Mouse (Mus musculus): ENCODE measurements around the gene Tmem95. TPM values are rescaled to one million over a fixed set of nuclear protein-coding genes. Genes with fewer than 3 reads are reported as not detected.
"Not testable (repeated sequence)": the region's sequence is repeated elsewhere in the genome, so short reads cannot be mapped to it uniquely, and the experiment has no call there.

The Tmem95 gene
- polyA plus RNA-seq, 1 experiment from 2014 or later = 0.38 TPM

GRCm38 (mm10) chr11:69919053-69919452 is 41.2 kb upstream of the Tmem95 start:
- Histone ChIP-seq H3K27me3 (replicated peaks; ENCODE audit: control insufficient read depth, insufficient read depth, low read length) (no peaks in the 10 kb centered on the region), H3K27ac (ENCODE audit: low read depth) (peak overlapping the region; percentile 91; the same call in 1 of the 2 replicates), H3K36me3 (ENCODE audit: control insufficient read depth, insufficient read depth, low read length) (peaks cover 49% of the 10 kb centered on the region), H3K4me3 (ENCODE audit: low read depth, low read length) (peak overlapping the region; percentile 86), H3K4me1 (replicated peaks; ENCODE audit: control insufficient read depth, insufficient read depth, low read length) (peaks cover 21% of the 10 kb centered on the region), H3K4me2 (ENCODE audit: low read length) (peak overlapping the region; percentile 90), H3K9ac (ENCODE audit: low read length) (peak overlapping the region; percentile 98; the same call in 1 of the 2 replicates), H3K9me3 (ENCODE audit: control insufficient read depth, low read length) (no peaks in the 10 kb centered on the region)
- ATAC-seq (replicated peaks; ENCODE audit: low FRiP score, low TSS enrichment, low read depth) = no peak
- no peak for DNase-seq (ENCODE audit: low spot score)
- 83% methylated on average over 9 of the region's 9 CpGs for WGBS

GRCm38 (mm10) chr11:69918118-69918517 is 40.3 kb upstream of the Tmem95 start:
- no peak for ATAC-seq (replicated peaks; ENCODE audit: low FRiP score, low TSS enrichment, low read depth)

GRCm38 (mm10) chr11:69917379-69917948 is 39.6 kb upstream of the Tmem95 start:
- 85% methylated on average over 8 of the region's 8 CpGs for WGBS
- peaks cover 21% of the 10 kb centered on the region for H3K4me1 ChIP-seq (replicated peaks; ENCODE audit: control insufficient read depth, insufficient read depth, low read length)
- ATAC-seq (replicated peaks; ENCODE audit: low FRiP score, low TSS enrichment, low read depth) = no peak

More at GRCm38 (mm10) chr11:69918118-69918517, 40.3 kb upstream of the Tmem95 start:
- no peaks in the 10 kb centered on the region for H3K27me3 ChIP-seq (replicated peaks; ENCODE audit: control insufficient read depth, insufficient read depth, low read length)
- 83% methylated on average over 5 of the region's 5 CpGs for WGBS
- no peak overlapping the region for H3K27ac ChIP-seq (ENCODE audit: low read depth)
- no peak for DNase-seq (ENCODE audit: low spot score)
- H3K9ac ChIP-seq (ENCODE audit: low read length) = no peak overlapping the region
- H3K4me3 ChIP-seq (ENCODE audit: low read depth, low read length) = no peak overlapping the region
- peaks cover 53% of the 10 kb centered on the region for H3K36me3 ChIP-seq (ENCODE audit: control insufficient read depth, insufficient read depth, low read length)
- peaks cover 21% of the 10 kb centered on the region for H3K4me1 ChIP-seq (replicated peaks; ENCODE audit: control insufficient read depth, insufficient read depth, low read length)
- H3K4me2 ChIP-seq (ENCODE audit: low read length) = no peak overlapping the region
- no peaks in the 10 kb centered on the region for H3K9me3 ChIP-seq (ENCODE audit: control insufficient read depth, low read length)

GRCm38 (mm10) chr11:69916652-69917378 is 39.0 kb upstream of the Tmem95 start:
- not testable (repeated sequence) for H3K4me3 ChIP-seq (ENCODE audit: low read depth, low read length); DNase-seq (ENCODE audit: low spot score); H3K9me3 ChIP-seq (ENCODE audit: control insufficient read depth, low read length); H3K4me2 ChIP-seq (ENCODE audit: low read length); H3K27me3 ChIP-seq (replicated peaks; ENCODE audit: control insufficient read depth, insufficient read depth, low read length); H3K27ac ChIP-seq (ENCODE audit: low read depth); H3K9ac ChIP-seq (ENCODE audit: low read length); ATAC-seq (replicated peaks; ENCODE audit: low FRiP score, low TSS enrichment, low read depth)
- WGBS = 54% methylated on average over 7 of the region's 7 CpGs
- H3K4me1 ChIP-seq (replicated peaks; ENCODE audit: control insufficient read depth, insufficient read depth, low read length) = peaks cover 21% of the 10 kb centered on the region
- H3K36me3 ChIP-seq (ENCODE audit: control insufficient read depth, insufficient read depth, low read length) = peaks cover 65% of the 10 kb centered on the region

More at GRCm38 (mm10) chr11:69917379-69917948, 39.6 kb upstream of the Tmem95 start:
- Histone ChIP-seq H3K9ac (ENCODE audit: low read length) (no peak overlapping the region), H3K27me3 (replicated peaks; ENCODE audit: control insufficient read depth, insufficient read depth, low read length) (no peaks in the 10 kb centered on the region), H3K4me2 (ENCODE audit: low read length) (no peak overlapping the region), H3K36me3 (ENCODE audit: control insufficient read depth, insufficient read depth, low read length) (peaks cover 59% of the 10 kb centered on the region), H3K27ac (ENCODE audit: low read depth) (no peak overlapping the region), H3K9me3 (ENCODE audit: control insufficient read depth, low read length) (no peaks in the 10 kb centered on the region), H3K4me3 (ENCODE audit: low read depth, low read length) (no peak overlapping the region)
- no peak for DNase-seq (ENCODE audit: low spot score)

- 64% methylated on average over 5 of the region's 5 CpGs for WGBS
- DNase-seq (ENCODE audit: low spot score) (no peak), ATAC-seq (replicated peaks; ENCODE audit: low FRiP score, low TSS enrichment, low read depth) (no peak)
- Histone ChIP-seq H3K27ac (ENCODE audit: low read depth) (no peak overlapping the region), H3K36me3 (ENCODE audit: control insufficient read depth, insufficient read depth, low read length) (peaks cover 74% of the 10 kb centered on the region), H3K27me3 (replicated peaks; ENCODE audit: control insufficient read depth, insufficient read depth, low read length) (no peaks in the 10 kb centered on the region), H3K4me1 (replicated peaks; ENCODE audit: control insufficient read depth, insufficient read depth, low read length) (peaks cover 21% of the 10 kb centered on the region), H3K9me3 (ENCODE audit: control insufficient read depth, low read length) (no peaks in the 10 kb centered on the region), H3K9ac (ENCODE audit: low read length) (no peak overlapping the region), H3K4me2 (ENCODE audit: low read length) (peak overlapping the region; percentile 87; the same call in 1 of the 2 replicates), H3K4me3 (ENCODE audit: low read depth, low read length) (no peak overlapping the region)
Measured at GRCm38 (mm10) chr11:69915667-69916627, 38.1 kb upstream of the Tmem95 start.

GRCm38 (mm10) chr11:69914917-69915430 is 37.2 kb upstream of the Tmem95 start:
- Histone ChIP-seq H3K4me3 (ENCODE audit: low read depth, low read length) (peak overlapping the region; percentile 85), H3K4me1 (replicated peaks; ENCODE audit: control insufficient read depth, insufficient read depth, low read length) (peaks cover 21% of the 10 kb centered on the region), H3K4me2 (ENCODE audit: low read length) (peak overlapping the region; percentile 87), H3K9me3 (ENCODE audit: control insufficient read depth, low read length) (no peaks in the 10 kb centered on the region), H3K27ac (ENCODE audit: low read depth) (no peak overlapping the region), H3K9ac (ENCODE audit: low read length) (peak overlapping the region; percentile 86; the same call in 1 of the 2 replicates), H3K36me3 (ENCODE audit: control insufficient read depth, insufficient read depth, low read length) (peaks cover 84% of the 10 kb centered on the region), H3K27me3 (replicated peaks; ENCODE audit: control insufficient read depth, insufficient read depth, low read length) (no peaks in the 10 kb centered on the region)
- ATAC-seq (replicated peaks; ENCODE audit: low FRiP score, low TSS enrichment, low read depth) (no peak), DNase-seq (ENCODE audit: low spot score) (no peak)
- 35% methylated on average over 9 of the region's 9 CpGs for WGBS

GRCm38 (mm10) chr11:69914372-69914764 is 36.5 kb upstream of the Tmem95 start:
- H3K9ac ChIP-seq (ENCODE audit: low read length) = peak overlapping the region; percentile 86
- peak overlapping the region; percentile 84 for H3K27ac ChIP-seq (ENCODE audit: low read depth)
- WGBS = 2% methylated on average over 17 of the region's 17 CpGs
- H3K4me3 ChIP-seq (ENCODE audit: low read depth, low read length) = peak overlapping the region; percentile 85
- H3K4me1 ChIP-seq (replicated peaks; ENCODE audit: control insufficient read depth, insufficient read depth, low read length) = peaks cover 17% of the 10 kb centered on the region
- ATAC-seq (replicated peaks; ENCODE audit: low FRiP score, low TSS enrichment, low read depth) (no peak; the same call in 1 of the 2 replicates), DNase-seq (ENCODE audit: low spot score) (no peak)
- H3K9me3 ChIP-seq (ENCODE audit: control insufficient read depth, low read length) = no peaks in the 10 kb centered on the region
- peaks cover 88% of the 10 kb centered on the region for H3K36me3 ChIP-seq (ENCODE audit: control insufficient read depth, insufficient read depth, low read length)
- H3K4me2 ChIP-seq (ENCODE audit: low read length) = peak overlapping the region; percentile 87
- H3K27me3 ChIP-seq (replicated peaks; ENCODE audit: control insufficient read depth, insufficient read depth, low read length) = no peaks in the 10 kb centered on the region
